Mouse (Mus musculus): Measurements from ENCODE around the gene Ern1.

GRCm38 (mm10) chr11:106489036-106489693 lies 1.5 kb upstream of the Ern1 start:
- TF ChIP-seq CTCF (IDR thresholded peaks at IDR 0.05; ENCODE audit: borderline replicate concordance, extremely low read depth, insufficient read depth, insufficient read length) = no peak
- TF ChIP-seq POLR2A (IDR thresholded peaks at IDR 0.05; ENCODE audit: borderline replicate concordance, extremely low read depth, insufficient read depth, insufficient read length, poor library complexity, severe bottlenecking) = no peak
